Mouse (Mus musculus) spleen, adult 2 months (tissue): ENCODE results near the gene Olfr960. TPM values are rescaled to one million over a fixed set of nuclear protein-coding genes. Genes with fewer than 3 reads are reported as not detected.

Experiments used
- DNase-seq, 2 experiments: peaks; one replicate each; pipeline versions ENCODE4 v3.0.0 to v3.0.0-alpha.2; 2012 to 2021; ENCODE audit warnings: low spot score in 2 of 2, low read depth in 1 of 2
- H3K27ac ChIP-seq: fragments of 200-500 bp; 2 replicates; pipeline ENCODE4 v1.5.1; 2012; ENCODE audit warnings: low read length, inconsistent platforms; ENCODE audit not compliant: insufficient read depth
- H3K27me3 ChIP-seq: fragments of 200-500 bp; 2 replicates; pipeline ENCODE4 v1.6.1; 2012; ENCODE audit warnings: mild to moderate bottlenecking, moderate library complexity, low read length, inconsistent platforms; ENCODE audit not compliant: control insufficient read depth, insufficient read depth
- H3K36me3 ChIP-seq: fragments of 200-500 bp; 2 replicates; pipeline ENCODE4 v1.6.1; 2012; ENCODE audit warnings: mild to moderate bottlenecking, low read length, inconsistent platforms; ENCODE audit not compliant: control insufficient read depth, insufficient read depth
- H3K4me1 ChIP-seq: fragments of 200-500 bp; 2 replicates; pipeline ENCODE4 v1.6.1; 2011; ENCODE audit warnings: inconsistent platforms; ENCODE audit not compliant: control insufficient read depth, insufficient read depth, insufficient read length
- H3K4me3 ChIP-seq: fragments of 200-500 bp; 2 replicates; pipeline ENCODE4 v1.5.1; 2011; ENCODE audit warnings: mild to moderate bottlenecking, inconsistent platforms; ENCODE audit not compliant: insufficient read depth, insufficient read length; ENCODE audit errors: extremely low read depth
- CTCF ChIP-seq: fragments of 200-500 bp; IDR thresholded peaks from 2 replicates; pipeline ENCODE4 v1.5.1; 2011; ENCODE audit warnings: mild to moderate bottlenecking, inconsistent platforms; ENCODE audit not compliant: insufficient read depth, insufficient read length, insufficient replicate concordance; ENCODE audit errors: extremely low read depth
- POLR2A ChIP-seq: fragments of 200-500 bp; IDR thresholded peaks from 2 replicates; pipeline ENCODE4 v1.6.1; 2011; ENCODE audit warnings: low read depth, low read length, inconsistent platforms
- WGBS: fragments of 180-500 bp; shearing (Covaris S2); methylation state at CpG from one replicate; pipeline ENCODE4 v1.1.7; 2018; 5-methylcytosine and 5-hydroxymethylcytosine counted together
- polyA plus RNA-seq: library from polyadenylated mRNA; depleted of rRNA; stranded (reverse); fragments of >200 nt; gene quantifications from 2 replicates; pipeline ENCODE4 v1.2.3, GENCODE M21; 2012; rRNA removed

The Olfr960 gene
- polyA plus RNA-seq, 1 experiment: not detected

GRCm38 (mm10) chr9:39647382-39647781 lies 26.2 kb downstream of the Olfr960 start:
- TF ChIP-seq POLR2A (no peak), CTCF (no peak)
- H3K36me3 ChIP-seq: no peaks in the 10 kb centered on the region
- no peaks in the 10 kb centered on the region for H3K27me3 ChIP-seq
- H3K27ac ChIP-seq: no peak overlapping the region
- WGBS: 84% methylated on average over 4 of the region's 4 CpGs
- H3K4me3 ChIP-seq: no peak overlapping the region
- H3K4me1 ChIP-seq: no peaks in the 10 kb centered on the region
- no peak for DNase-seq

DNA sequence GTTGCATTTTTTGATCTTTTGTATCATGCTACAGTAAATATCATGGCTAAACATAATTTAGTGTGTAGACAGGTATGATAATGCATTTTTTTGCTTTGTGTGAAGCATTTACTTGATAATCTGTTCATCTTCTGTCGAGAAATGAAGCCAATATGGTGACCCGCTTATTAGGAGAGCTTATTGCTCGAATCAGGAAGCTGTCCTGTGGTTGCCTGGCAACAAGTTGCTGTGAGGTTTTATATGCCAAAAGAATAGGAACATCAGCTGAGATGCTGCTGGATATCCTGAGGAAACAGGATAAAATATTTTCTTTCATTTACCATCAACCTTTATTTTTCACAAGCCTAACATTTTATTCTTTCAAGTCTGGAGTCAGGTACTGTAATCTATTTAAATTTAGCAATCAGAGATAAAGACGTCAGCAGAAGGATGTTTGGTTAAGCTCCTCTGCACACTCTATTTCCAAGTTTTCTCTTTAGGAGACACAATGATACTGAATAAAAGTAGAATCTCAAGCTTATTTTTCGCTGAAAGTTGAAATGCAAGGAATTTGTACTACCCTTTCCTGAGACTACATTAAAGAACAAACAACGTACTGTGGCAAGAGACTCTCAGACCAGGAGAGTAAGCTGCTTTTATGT lies 33.7 kb downstream of the Olfr960 start:
- WGBS: 69% methylated on average over 6 of the region's 6 CpGs
- TF ChIP-seq POLR2A: no peak
- no peak for TF ChIP-seq CTCF
- no peak overlapping the region for H3K4me3 ChIP-seq
- no peaks in the 10 kb centered on the region for H3K27me3 ChIP-seq
- no peak overlapping the region for H3K27ac ChIP-seq
- no peak for DNase-seq
- H3K4me1 ChIP-seq: no peaks in the 10 kb centered on the region
- no peaks in the 10 kb centered on the region for H3K36me3 ChIP-seq

GRCm38 (mm10) chr9:39666905-39667304 lies 45.7 kb downstream of the Olfr960 start, which contains the start of gene Olfr963:
Gene Olfr963, plus strand, starts transcription at chr9:39667205.
- Histone ChIP-seq H3K27ac (no peak within 1 kb of the TSS), H3K27me3 (no peaks in the 10 kb centered on the region), H3K36me3 (no peaks in the 10 kb centered on the region), H3K4me1 (no peaks in the 10 kb centered on the region), H3K4me3 (no peak within 1 kb of the TSS)
- TF ChIP-seq POLR2A (no peak), CTCF (no peak)
- no peak for DNase-seq
- WGBS: 88% methylated on average over 1 of the region's 1 CpGs

DNA sequence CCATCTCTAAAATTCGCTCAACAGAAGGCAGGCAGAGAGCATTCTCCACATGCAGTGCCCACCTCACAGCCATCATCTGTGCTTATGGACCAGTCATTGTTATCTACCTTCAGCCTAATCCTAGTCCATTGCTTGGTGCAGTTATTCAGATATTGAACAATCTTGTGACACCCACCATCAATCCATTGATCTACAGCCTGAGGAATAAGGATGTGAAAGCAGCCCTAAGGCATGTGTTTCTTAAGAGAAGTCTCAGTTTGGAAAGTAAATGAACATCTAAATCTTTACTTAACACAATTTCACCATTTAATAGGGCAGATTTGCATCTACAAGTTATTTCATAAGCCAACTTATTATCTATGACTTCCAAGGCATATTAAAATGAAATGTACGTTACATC lies 48.5 kb downstream of the Olfr960 start:
- H3K4me1 ChIP-seq: no peaks in the 10 kb centered on the region
- WGBS: 77% methylated on average over 2 of the region's 2 CpGs
- no peak overlapping the region for H3K4me3 ChIP-seq
- TF ChIP-seq CTCF (no peak), POLR2A (no peak)
- H3K27ac ChIP-seq: no peak overlapping the region
- H3K36me3 ChIP-seq: no peaks in the 10 kb centered on the region
- H3K27me3 ChIP-seq: no peaks in the 10 kb centered on the region
- no peak for DNase-seq

Other genes with a start within 250 kb of the Olfr960 start
- gene Olfr951, start 234.0 kb upstream of the Olfr960 start, polyA plus RNA-seq: not detected in 2 replicates
- gene Olfr952, start 194.2 kb upstream of the Olfr960 start, polyA plus RNA-seq: not detected in 2 replicates
- not detected in 2 replicates for gene Olfr954, start 164.7 kb upstream of the Olfr960 start, polyA plus RNA-seq
- gene Olfr955, start 149.4 kb upstream of the Olfr960 start, polyA plus RNA-seq: not detected in 2 replicates
- gene Olfr44, start 127.4 kb upstream of the Olfr960 start, polyA plus RNA-seq: not detected in 2 replicates
- not detected in 2 replicates for gene Olfr957, start 105.6 kb upstream of the Olfr960 start, polyA plus RNA-seq
- not detected in 2 replicates for gene Olfr958, start 67.3 kb upstream of the Olfr960 start, polyA plus RNA-seq
- gene Olfr959, start 45.8 kb upstream of the Olfr960 start, polyA plus RNA-seq: not detected in 2 replicates
- not detected in 2 replicates for gene AW551984, start 17.0 kb upstream of the Olfr960 start, polyA plus RNA-seq
- gene Olfr148, start 10.7 kb upstream of the Olfr960 start, polyA plus RNA-seq: not detected in 2 replicates
- gene Olfr961, start 23.7 kb downstream of the Olfr960 start, polyA plus RNA-seq: not detected in 2 replicates
- gene Olfr963, start 45.8 kb downstream of the Olfr960 start, polyA plus RNA-seq: not detected in 2 replicates
- gene Olfr149, start 85.7 kb downstream of the Olfr960 start, polyA plus RNA-seq: not detected in 2 replicates
- gene Olfr965, start 90.0 kb downstream of the Olfr960 start, polyA plus RNA-seq: not detected in 2 replicates
- not detected in 2 replicates for gene Olfr150, start 109.6 kb downstream of the Olfr960 start, polyA plus RNA-seq
- gene Olfr967, start 124.9 kb downstream of the Olfr960 start, polyA plus RNA-seq: not detected in 2 replicates
- gene Olfr968, start 161.9 kb downstream of the Olfr960 start, polyA plus RNA-seq: not detected in 2 replicates
- gene Olfr969, start 169.6 kb downstream of the Olfr960 start, polyA plus RNA-seq: not detected in 2 replicates
- not detected in 2 replicates for gene Olfr970, start 187.5 kb downstream of the Olfr960 start, polyA plus RNA-seq
- gene Olfr971, start 215.5 kb downstream of the Olfr960 start, polyA plus RNA-seq: not detected in 2 replicates
- gene Olfr972, start 245.0 kb downstream of the Olfr960 start, polyA plus RNA-seq: not detected in 2 replicates